Mouse (Mus musculus) forebrain, postnatal 0 days (tissue): Measurements from ENCODE around the gene Map3k11. TPM values are rescaled to one million over a fixed set of nuclear protein-coding genes. Genes with fewer than 3 reads are reported as not detected.

ENCODE experiments used
- ATAC-seq: fragments of 200-750 bp; cut with Nextera tagmentation; 2 replicates; pipeline ENCODE4 v1.8.0; 2017; ENCODE audit warnings: mild to moderate bottlenecking, moderate library complexity
- DNase-seq: peaks from one replicate; pipeline ENCODE4 v3.0.0-alpha.2; 2015
- H3K27ac ChIP-seq: fragments of 300-500 bp; sonication (generic); 2 replicates; pipeline ENCODE4 v1.5.1; 2014; ENCODE audit warnings: low read depth, mild to moderate bottlenecking, antibody characterized with exemption, low read length, moderate library complexity, mixed read lengths
- H3K27me3 ChIP-seq: fragments of 300-500 bp; sonication (generic); 2 replicates; pipeline ENCODE4 v1.6.1; 2014; ENCODE audit warnings: mild to moderate bottlenecking, low read length, mixed read lengths; ENCODE audit not compliant: insufficient read depth
- H3K36me3 ChIP-seq: fragments of 300-500 bp; sonication (generic); 2 replicates; pipeline ENCODE4 v1.6.1; 2014; ENCODE audit warnings: mild to moderate bottlenecking, moderate library complexity; ENCODE audit not compliant: insufficient read depth
- H3K4me1 ChIP-seq: fragments of 300-500 bp; sonication (generic); 2 replicates; pipeline ENCODE4 v1.6.1; 2014; ENCODE audit warnings: antibody characterized with exemption; ENCODE audit not compliant: insufficient read depth
- H3K4me2 ChIP-seq: fragments of 300-500 bp; sonication (generic); 2 replicates; pipeline ENCODE4 v1.6.1; 2014; ENCODE audit warnings: low read depth, mild to moderate bottlenecking, moderate library complexity
- H3K4me3 ChIP-seq: fragments of 300-500 bp; sonication (generic); 2 replicates; pipeline ENCODE4 v1.5.1; 2014; ENCODE audit warnings: low read depth, low read length, mixed read lengths
- H3K9ac ChIP-seq: fragments of 300-500 bp; sonication (generic); 2 replicates; pipeline ENCODE4 v1.6.1; 2014; ENCODE audit warnings: mild to moderate bottlenecking
- H3K9me3 ChIP-seq: fragments of 300-500 bp; sonication (generic); 2 replicates; pipeline ENCODE4 v1.6.1; 2016; ENCODE audit warnings: low read length
- CTCF ChIP-seq: sonication (generic); IDR thresholded peaks from 2 replicates; pipeline ENCODE4 v1.5.1; 2016; ENCODE audit warnings: antibody characterized with exemption, control low read depth, low read depth
- WGBS: fragments of 180-500 bp; shearing (Covaris S2); extraction: QIAGEN DNeasy Blood & Tissue Kit; methylation state at CpG from one replicate; pipeline ENCODE4 v1.1.7; 2014; 5-methylcytosine and 5-hydroxymethylcytosine counted together
- polyA plus RNA-seq: library from polyadenylated mRNA; unstranded; fragments of >200 nt; fragmentation: Nextera tagmentation; extraction: Ambion mirVana; gene quantifications from 2 replicates; pipeline ENCODE4 v1.2.1, GENCODE M21; 2015
- total RNA-seq: library from RNA; depleted of rRNA; stranded (reverse); fragments of >200 nt; gene quantifications from 2 replicates; pipeline ENCODE4 v1.2.3, GENCODE M21; 2014

Gene Map3k11
- total and polyA plus RNA-seq, 2 experiments from 2014 or later, result 8.7 to 19.7 TPM

GRCm38 (mm10) chr19:5648401-5649297 is 39.9 kb upstream of the Map3k11 start:
- Histone ChIP-seq H3K27ac (peak overlapping the region; percentile 70), H3K9ac (peak overlapping the region; percentile 41), H3K4me1 (peaks cover 11% of the 10 kb centered on the region; the same call in 1 of the 2 replicates), H3K36me3 (peaks cover 46% of the 10 kb centered on the region), H3K4me2 (peak overlapping the region; percentile 57), H3K4me3 (peak overlapping the region; percentile 28), H3K27me3 (no peaks in the 10 kb centered on the region), H3K9me3 (no peaks in the 10 kb centered on the region)
- ATAC-seq (peak; percentile 94), DNase-seq (peak; percentile 88)
- 12% methylated on average over 26 of the region's 26 CpGs for WGBS
- peak; percentile 55 for TF ChIP-seq CTCF

- no peak overlapping the region for H3K27ac ChIP-seq
- H3K4me1 ChIP-seq, result peaks cover 14% of the 10 kb centered on the region; the same call in 1 of the 2 replicates
- peak overlapping the region; percentile 28 for H3K4me3 ChIP-seq
- H3K4me2 ChIP-seq, result peak overlapping the region; percentile 57
- no peaks in the 10 kb centered on the region for H3K27me3 ChIP-seq
- no peak for TF ChIP-seq CTCF
- H3K36me3 ChIP-seq, result peaks cover 40% of the 10 kb centered on the region
- no peaks in the 10 kb centered on the region for H3K9me3 ChIP-seq
- DNase-seq (no peak), ATAC-seq (no peak)
- peak overlapping the region; percentile 41 for H3K9ac ChIP-seq
- WGBS, result 77% methylated on average over 6 of the region's 6 CpGs
Observed at GRCm38 (mm10) chr19:5649298-5649741, 39.2 kb upstream of the Map3k11 start.

- H3K4me2 ChIP-seq, result no peak overlapping the region
- no peak overlapping the region for H3K9ac ChIP-seq
- peaks cover 20% of the 10 kb centered on the region for H3K36me3 ChIP-seq
- H3K4me1 ChIP-seq, result peaks cover 14% of the 10 kb centered on the region; the same call in 1 of the 2 replicates
- DNase-seq (no peak), ATAC-seq (no peak)
- no peak overlapping the region for H3K27ac ChIP-seq
- H3K4me3 ChIP-seq, result no peak overlapping the region
- no peak for TF ChIP-seq CTCF
- no peaks in the 10 kb centered on the region for H3K9me3 ChIP-seq
- 64% methylated on average over 13 of the region's 13 CpGs for WGBS
- peaks cover 4% of the 10 kb centered on the region for H3K27me3 ChIP-seq
Observed at GRCm38 (mm10) chr19:5651502-5652274, 36.9 kb upstream of the Map3k11 start.

DNA sequence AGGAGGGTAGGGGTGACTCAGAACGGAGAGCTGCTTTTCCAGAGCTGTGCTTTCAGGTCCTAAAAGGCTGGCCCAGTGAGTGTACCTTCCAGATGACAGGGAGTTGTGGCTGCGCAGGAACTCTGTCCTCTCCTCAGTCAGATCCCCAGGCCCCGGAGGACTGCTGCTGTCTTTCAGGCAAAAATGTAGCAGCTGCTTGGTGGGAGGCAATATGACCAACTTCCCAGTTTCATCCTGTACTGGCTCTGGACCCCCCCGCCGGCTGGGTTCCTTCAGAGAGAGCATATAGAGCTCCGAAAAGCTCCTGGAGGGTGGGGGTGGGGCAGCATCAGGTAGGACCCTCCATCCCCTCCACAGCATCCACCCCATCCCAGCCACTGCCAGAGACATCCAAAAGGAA is 36.0 kb upstream of the Map3k11 start:
- TF ChIP-seq CTCF, result no peak
- no peak for ATAC-seq
- 76% methylated on average over 6 of the region's 6 CpGs for WGBS

GRCm38 (mm10) chr19:5653969-5654719 is 34.4 kb upstream of the Map3k11 start:
- peak overlapping the region; percentile 70 for H3K4me2 ChIP-seq
- peak overlapping the region; percentile 57 for H3K9ac ChIP-seq
- peaks cover 4% of the 10 kb centered on the region; the same call in 1 of the 2 replicates for H3K4me1 ChIP-seq
- H3K27ac ChIP-seq, result no peak overlapping the region
- peaks cover 4% of the 10 kb centered on the region for H3K27me3 ChIP-seq
- peaks cover 9% of the 10 kb centered on the region; the same call in 1 of the 2 replicates for H3K36me3 ChIP-seq
- WGBS, result 6% methylated on average over 62 of the region's 62 CpGs
- peak overlapping the region; percentile 44 for H3K4me3 ChIP-seq
- no peak for TF ChIP-seq CTCF
- ATAC-seq (peak; percentile 75), DNase-seq (peak; percentile 48)
- no peaks in the 10 kb centered on the region for H3K9me3 ChIP-seq

More for the DNA sequence above, 36.0 kb upstream of the Map3k11 start:
- Histone ChIP-seq H3K36me3 (peaks cover 11% of the 10 kb centered on the region), H3K27me3 (peaks cover 4% of the 10 kb centered on the region), H3K27ac (no peak overlapping the region), H3K4me1 (peaks cover 14% of the 10 kb centered on the region; the same call in 1 of the 2 replicates), H3K9me3 (no peaks in the 10 kb centered on the region), H3K9ac (no peak overlapping the region), H3K4me3 (no peak overlapping the region), H3K4me2 (no peak overlapping the region)
- DNase-seq, result no peak

DNA sequence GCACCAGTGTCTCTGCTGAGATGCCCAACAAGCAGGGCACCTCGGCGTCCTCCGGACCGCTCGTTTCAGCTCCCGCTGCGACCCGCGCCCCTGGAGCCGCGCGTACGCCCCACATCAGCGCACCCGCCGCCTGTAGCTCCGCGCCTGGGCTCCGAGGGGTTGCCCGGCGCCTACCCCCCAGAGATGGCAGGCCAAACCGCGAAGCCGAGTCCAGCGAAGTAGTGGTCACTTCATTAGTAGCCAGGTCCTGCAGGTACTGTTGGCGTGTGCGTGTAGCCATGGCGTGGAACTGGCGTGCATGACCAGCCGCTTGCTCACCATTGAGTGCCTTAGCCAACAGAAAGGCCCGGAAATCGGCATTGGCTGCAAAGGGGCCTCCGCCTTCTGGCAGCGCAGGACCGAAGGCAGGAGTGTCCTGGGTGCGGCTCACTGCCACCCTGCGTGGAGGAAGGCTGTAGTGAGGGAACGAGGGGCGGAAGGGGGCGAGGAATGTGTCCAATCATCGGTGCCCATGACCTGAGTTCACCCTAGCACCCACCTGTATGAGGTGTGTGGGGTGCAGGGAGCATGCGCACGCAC is 33.7 kb upstream of the Map3k11 start:
- Histone ChIP-seq H3K27ac (no peak overlapping the region), H3K4me1 (0 out of 2 replicates have a peak, but pooled peaks cover 3% of the 10 kb centered on the region), H3K27me3 (peaks cover 4% of the 10 kb centered on the region), H3K4me3 (peak overlapping the region; percentile 44), H3K9me3 (no peaks in the 10 kb centered on the region), H3K9ac (peak overlapping the region; percentile 57), H3K36me3 (peaks cover 9% of the 10 kb centered on the region; the same call in 1 of the 2 replicates), H3K4me2 (peak overlapping the region; percentile 70)
- TF ChIP-seq CTCF, result no peak
- ATAC-seq (peak; percentile 34), DNase-seq (peak; percentile 39)
- 13% methylated on average over 43 of the region's 43 CpGs for WGBS
